Mouse (Mus musculus): ENCODE data around the gene Tob1. TPM values are rescaled to one million over a fixed set of nuclear protein-coding genes. Genes with fewer than 3 reads are reported as not detected.

Tob1 gene
- polyA plus RNA-seq, 1 experiment from 2014 or later: 45.5 TPM

GRCm38 (mm10) chr11:94231821-94232552 is 20.7 kb downstream of the Tob1 start:
- peak; percentile 53 for ATAC-seq (replicated peaks; ENCODE audit: insufficient number of reproducible peaks, insufficient read depth, low FRiP score, low read depth)
- Histone ChIP-seq H3K27me3 (no peaks in the 10 kb centered on the region), H3K4me2 (peak overlapping the region; percentile 25; the same call in 1 of the 2 replicates), H3K9me3 (replicated peaks) (no peaks in the 10 kb centered on the region), H3K9ac (peak overlapping the region; percentile 28; the same call in 1 of the 2 replicates), H3K36me3 (no peaks in the 10 kb centered on the region), H3K4me3 (no peak overlapping the region), H3K27ac (peak overlapping the region; percentile 84), H3K4me1 (replicated peaks) (peaks cover 54% of the 10 kb centered on the region)
- 60% methylated on average over 19 of the region's 19 CpGs for WGBS

- ATAC-seq (replicated peaks; ENCODE audit: insufficient number of reproducible peaks, insufficient read depth, low FRiP score, low read depth): no peak
- WGBS: 69% methylated on average over 6 of the region's 6 CpGs
- Histone ChIP-seq H3K36me3 (no peaks in the 10 kb centered on the region), H3K4me2 (no peak overlapping the region), H3K4me1 (replicated peaks) (peaks cover 52% of the 10 kb centered on the region), H3K9ac (no peak overlapping the region), H3K27me3 (no peaks in the 10 kb centered on the region), H3K9me3 (replicated peaks) (no peaks in the 10 kb centered on the region), H3K4me3 (no peak overlapping the region), H3K27ac (peak overlapping the region; percentile 41; the same call in 1 of the 2 replicates)
Measured at GRCm38 (mm10) chr11:94233405-94233804, 22.2 kb downstream of the Tob1 start.

GRCm38 (mm10) chr11:94234380-94234779 is 23.1 kb downstream of the Tob1 start:
- Histone ChIP-seq H3K9me3 (replicated peaks) (no peaks in the 10 kb centered on the region), H3K27ac (no peak overlapping the region), H3K4me2 (no peak overlapping the region), H3K36me3 (no peaks in the 10 kb centered on the region), H3K4me1 (replicated peaks) (peaks cover 44% of the 10 kb centered on the region), H3K9ac (no peak overlapping the region), H3K4me3 (no peak overlapping the region), H3K27me3 (no peaks in the 10 kb centered on the region)
- no peak for ATAC-seq (replicated peaks; ENCODE audit: insufficient number of reproducible peaks, insufficient read depth, low FRiP score, low read depth)
- WGBS: 80% methylated on average over 12 of the region's 12 CpGs

GRCm38 (mm10) chr11:94234857-94235256 is 23.6 kb downstream of the Tob1 start:
- Histone ChIP-seq H3K27me3 (no peaks in the 10 kb centered on the region), H3K9me3 (replicated peaks) (no peaks in the 10 kb centered on the region), H3K4me3 (no peak overlapping the region), H3K36me3 (no peaks in the 10 kb centered on the region), H3K9ac (no peak overlapping the region), H3K4me2 (no peak overlapping the region), H3K4me1 (replicated peaks) (peaks cover 40% of the 10 kb centered on the region), H3K27ac (no peak overlapping the region)
- 83% methylated on average over 8 of the region's 8 CpGs for WGBS
- ATAC-seq (replicated peaks; ENCODE audit: insufficient number of reproducible peaks, insufficient read depth, low FRiP score, low read depth): no peak

GRCm38 (mm10) chr11:94236074-94236473 is 24.8 kb downstream of the Tob1 start:
- peak; percentile 58 for ATAC-seq (replicated peaks; ENCODE audit: insufficient number of reproducible peaks, insufficient read depth, low FRiP score, low read depth)
- H3K4me2 ChIP-seq: peak overlapping the region; percentile 40
- no peaks in the 10 kb centered on the region for H3K9me3 ChIP-seq (replicated peaks)
- H3K36me3 ChIP-seq: no peaks in the 10 kb centered on the region
- no peak overlapping the region for H3K27ac ChIP-seq
- no peak overlapping the region for H3K4me3 ChIP-seq
- peaks cover 30% of the 10 kb centered on the region for H3K4me1 ChIP-seq (replicated peaks)
- WGBS: 26% methylated on average over 3 of the region's 3 CpGs
- no peak overlapping the region for H3K9ac ChIP-seq
- H3K27me3 ChIP-seq: no peaks in the 10 kb centered on the region

GRCm38 (mm10) chr11:94238786-94239185 is 27.5 kb downstream of the Tob1 start:
- Histone ChIP-seq H3K27me3 (peaks cover 10% of the 10 kb centered on the region; the same call in 1 of the 2 replicates), H3K9ac (no peak overlapping the region), H3K9me3 (replicated peaks) (no peaks in the 10 kb centered on the region), H3K36me3 (no peaks in the 10 kb centered on the region), H3K4me2 (no peak overlapping the region), H3K4me3 (no peak overlapping the region), H3K4me1 (replicated peaks) (peaks cover 22% of the 10 kb centered on the region), H3K27ac (no peak overlapping the region)
- WGBS: 90% methylated on average over 8 of the region's 8 CpGs
- ATAC-seq (replicated peaks; ENCODE audit: insufficient number of reproducible peaks, insufficient read depth, low FRiP score, low read depth): no peak

GRCm38 (mm10) chr11:94239706-94240105 is 28.5 kb downstream of the Tob1 start:
- no peak overlapping the region for H3K4me3 ChIP-seq
- H3K9me3 ChIP-seq (replicated peaks): no peaks in the 10 kb centered on the region
- no peaks in the 10 kb centered on the region for H3K36me3 ChIP-seq
- ATAC-seq (replicated peaks; ENCODE audit: insufficient number of reproducible peaks, insufficient read depth, low FRiP score, low read depth): no peak
- H3K4me1 ChIP-seq (replicated peaks): peaks cover 21% of the 10 kb centered on the region
- no peak overlapping the region for H3K4me2 ChIP-seq
- peak overlapping the region; percentile 25; the same call in 1 of the 2 replicates for H3K9ac ChIP-seq
- 44% methylated on average over 9 of the region's 9 CpGs for WGBS
- no peak overlapping the region for H3K27ac ChIP-seq
- H3K27me3 ChIP-seq: peaks cover 10% of the 10 kb centered on the region; the same call in 1 of the 2 replicates

GRCm38 (mm10) chr11:94242760-94243421 is 31.6 kb downstream of the Tob1 start:
- WGBS: 5% methylated on average over 29 of the region's 29 CpGs
- ATAC-seq (replicated peaks; ENCODE audit: insufficient number of reproducible peaks, insufficient read depth, low FRiP score, low read depth): peak; percentile 36; the same call in 1 of the 2 replicates
- H3K27ac ChIP-seq: peak overlapping the region; percentile 26

GRCm38 (mm10) chr11:94243422-94244180 is 32.3 kb downstream of the Tob1 start:
- peaks cover 30% of the 10 kb centered on the region for H3K4me1 ChIP-seq (replicated peaks)
- H3K9me3 ChIP-seq (replicated peaks): no peaks in the 10 kb centered on the region
- H3K27me3 ChIP-seq: peaks cover 10% of the 10 kb centered on the region; the same call in 1 of the 2 replicates
- peak overlapping the region; percentile 26 for H3K27ac ChIP-seq
- peak overlapping the region; percentile 38 for H3K4me3 ChIP-seq
- WGBS: 30% methylated on average over 15 of the region's 15 CpGs
- H3K36me3 ChIP-seq: no peaks in the 10 kb centered on the region
- 0 out of 2 replicates have a peak, but pooled peaks have one; percentile 12 for ATAC-seq (replicated peaks; ENCODE audit: insufficient number of reproducible peaks, insufficient read depth, low FRiP score, low read depth)
- H3K9ac ChIP-seq: peak overlapping the region; percentile 41; the same call in 1 of the 2 replicates
- H3K4me2 ChIP-seq: peak overlapping the region; percentile 70

More at GRCm38 (mm10) chr11:94242760-94243421, 31.6 kb downstream of the Tob1 start:
- H3K9me3 ChIP-seq (replicated peaks): no peaks in the 10 kb centered on the region
- H3K4me1 ChIP-seq (replicated peaks): peaks cover 30% of the 10 kb centered on the region
- peak overlapping the region; percentile 41 for H3K9ac ChIP-seq
- H3K36me3 ChIP-seq: no peaks in the 10 kb centered on the region
- H3K27me3 ChIP-seq: peaks cover 10% of the 10 kb centered on the region; the same call in 1 of the 2 replicates
- peak overlapping the region; percentile 70 for H3K4me2 ChIP-seq
- peak overlapping the region; percentile 38 for H3K4me3 ChIP-seq

GRCm38 (mm10) chr11:94244385-94244784 is 33.1 kb downstream of the Tob1 start:
- no peak for ATAC-seq (replicated peaks; ENCODE audit: insufficient number of reproducible peaks, insufficient read depth, low FRiP score, low read depth)
- Histone ChIP-seq H3K27ac (no peak overlapping the region), H3K4me2 (no peak overlapping the region), H3K4me1 (replicated peaks) (peaks cover 30% of the 10 kb centered on the region), H3K4me3 (no peak overlapping the region), H3K36me3 (no peaks in the 10 kb centered on the region), H3K27me3 (peaks cover 10% of the 10 kb centered on the region; the same call in 1 of the 2 replicates), H3K9ac (no peak overlapping the region), H3K9me3 (replicated peaks) (no peaks in the 10 kb centered on the region)
- WGBS: 63% methylated on average over 9 of the region's 9 CpGs
